ENCODE assay signal across 7 mouse cellular contexts in the genomic region with DNA sequence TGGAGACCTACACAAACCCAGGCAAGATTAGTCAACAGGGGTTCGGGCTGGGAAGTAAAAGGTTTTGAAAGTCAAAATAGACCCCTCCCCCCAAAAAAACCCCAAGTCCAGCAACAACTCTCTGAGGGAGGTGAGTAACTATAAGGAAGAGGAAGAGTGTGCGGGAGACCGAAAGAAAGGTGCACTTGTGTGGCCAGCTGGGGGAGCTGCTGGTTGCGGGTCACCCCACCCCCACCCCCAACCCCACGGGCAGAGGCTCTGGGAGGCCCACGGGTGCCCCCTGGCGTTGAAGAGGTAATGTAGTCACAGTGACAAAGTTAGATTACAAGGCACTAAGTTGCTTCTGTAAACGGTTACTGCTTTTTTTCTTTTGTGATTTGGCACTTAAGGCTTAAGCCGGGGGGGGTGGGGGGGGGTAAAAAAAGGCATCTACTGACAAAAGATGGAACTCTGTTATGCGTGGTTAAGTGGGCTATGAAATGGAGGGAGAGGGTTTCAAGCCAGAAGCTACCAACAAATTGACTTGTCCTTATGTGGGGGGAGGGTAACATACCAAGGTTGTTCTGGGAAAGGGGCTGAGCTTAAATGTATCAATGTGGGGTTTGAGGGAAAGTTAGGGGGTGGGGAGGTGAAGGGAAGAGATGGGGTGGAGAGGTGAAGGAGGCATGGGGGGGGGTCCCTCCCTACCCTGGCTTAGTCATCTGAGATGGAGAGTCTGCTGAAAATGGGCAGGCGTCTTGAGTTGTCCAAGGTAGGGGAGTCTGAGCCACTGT. TPM values are rescaled to one million over a fixed set of nuclear protein-coding genes. Genes with fewer than 3 reads are reported as not detected.
DNase-seq lines count a peak whose midpoint lies in the region; ATAC-seq and TF ChIP-seq lines count a peak whose summit lies in the region.
"Not testable (repeated sequence)": the region's sequence is repeated elsewhere in the genome, so short reads cannot be mapped to it uniquely, and the experiment has no call there.

No protein-coding gene starts in this region.

- H3K9ac ChIP-seq in embryonic facial prominence, embryonic 12.5 days = peak overlapping the region; percentile 100
- peak overlapping the region; percentile 99 for H3K9ac ChIP-seq in heart, embryonic 11.5 days (ENCODE audit: low read depth, low read length)
- H3K9ac ChIP-seq in midbrain, embryonic 15.5 days = 0 out of 2 replicates have a peak overlapping the region, but pooled peaks have one; percentile 61

- peak overlapping the region; percentile 92 for H3K4me2 ChIP-seq in embryonic facial prominence, embryonic 12.5 days (replicated peaks)
- H3K4me2 ChIP-seq in heart, embryonic 11.5 days = peak overlapping the region; percentile 96
- peak overlapping the region; percentile 97 for H3K4me2 ChIP-seq in midbrain, embryonic 15.5 days

- peak overlapping the region; percentile 94 for H3K4me3 ChIP-seq in embryonic facial prominence, embryonic 12.5 days
- peak overlapping the region; percentile 95 for H3K4me3 ChIP-seq in heart, embryonic 11.5 days (ENCODE audit: low read depth, low read length)
- H3K4me3 ChIP-seq in midbrain, embryonic 15.5 days = peak overlapping the region; percentile 48
- H3K4me3 ChIP-seq in spleen, adult 2 months (ENCODE audit: extremely low read depth, insufficient read depth, insufficient read length) = peak overlapping the region; percentile 77

- peak overlapping the region; percentile 98 for H3K27ac ChIP-seq in embryonic facial prominence, embryonic 12.5 days
- peak overlapping the region; percentile 99 for H3K27ac ChIP-seq in heart, embryonic 11.5 days (ENCODE audit: low read depth, low read length)
- peak overlapping the region; percentile 69; the same call in 1 of the 2 replicates for H3K27ac ChIP-seq in midbrain, embryonic 15.5 days
- peak overlapping the region; percentile 70 for H3K27ac ChIP-seq in spleen, adult 2 months (ENCODE audit: insufficient read depth, low read length)

- H3K36me3 ChIP-seq in embryonic facial prominence, embryonic 12.5 days = peaks cover 21% of the 10 kb centered on the region
- H3K36me3 ChIP-seq in heart, embryonic 11.5 days (ENCODE audit: control insufficient read depth, insufficient read depth, low read length) = peaks cover 10% of the 10 kb centered on the region
- H3K36me3 ChIP-seq in midbrain, embryonic 15.5 days (replicated peaks) = not testable (repeated sequence)
- H3K36me3 ChIP-seq in spleen, adult 2 months (ENCODE audit: control insufficient read depth, insufficient read depth, low read length) = peaks cover 34% of the 10 kb centered on the region

- DNase-seq in adrenal gland, adult 8-10 months = peak; percentile 57
- peak; percentile 71 to 81 for DNase-seq in kidney, adult 8-10 months
- DNase-seq in liver = peak; percentile 89
- DNase-seq in spleen, adult 2 months (ENCODE audit: low read depth in 1 of 2, low spot score in 2 of 2) = peak; percentile 77 to 81

- not testable (repeated sequence) for ATAC-seq in embryonic facial prominence, embryonic 12.5 days (ENCODE audit: insufficient number of reproducible peaks, insufficient read depth, low FRiP score, low TSS enrichment); heart, embryonic 11.5 days (replicated peaks; ENCODE audit: insufficient number of reproducible peaks, low FRiP score, low TSS enrichment)
- ATAC-seq in midbrain, embryonic 15.5 days (replicated peaks) = peak; percentile 44

- WGBS in embryonic facial prominence, embryonic 12.5 days = 3% methylated on average over 11 of the region's 11 CpGs
- 16% methylated on average over 11 of the region's 11 CpGs for WGBS in heart, embryonic 11.5 days (ENCODE audit: insufficient replicate concordance)
- under 1% methylated on average over 11 of the region's 11 CpGs for WGBS in midbrain, embryonic 15.5 days
- 10% methylated on average over 11 of the region's 11 CpGs for WGBS in spleen, adult 2 months

- not testable (repeated sequence) for H3K27me3 ChIP-seq in embryonic facial prominence, embryonic 12.5 days; heart, embryonic 11.5 days (ENCODE audit: control insufficient read depth, insufficient read depth, low read length); spleen, adult 2 months (ENCODE audit: control insufficient read depth, insufficient read depth, low read length)
- peaks cover 16% of the 10 kb centered on the region for H3K27me3 ChIP-seq in midbrain, embryonic 15.5 days (replicated peaks)

- TF ChIP-seq CTCF in spleen, adult 2 months (IDR thresholded peaks at IDR 0.05; ENCODE audit: extremely low read depth, insufficient read depth, insufficient read length, insufficient replicate concordance) = peak; percentile 74; the same call in 1 of the 2 replicates

- H3K4me1 ChIP-seq in embryonic facial prominence, embryonic 12.5 days = not testable (repeated sequence)
- H3K4me1 ChIP-seq in heart, embryonic 11.5 days (ENCODE audit: control insufficient read depth, insufficient read depth, low read length) = peaks cover 14% of the 10 kb centered on the region
- peaks cover 23% of the 10 kb centered on the region for H3K4me1 ChIP-seq in midbrain, embryonic 15.5 days
- H3K4me1 ChIP-seq in spleen, adult 2 months (ENCODE audit: control insufficient read depth, insufficient read depth, insufficient read length) = peaks cover 11% of the 10 kb centered on the region

- not testable (repeated sequence) for TF ChIP-seq POLR2A in spleen, adult 2 months (IDR thresholded peaks at IDR 0.05; ENCODE audit: low read depth, low read length)

- H3K9me3 ChIP-seq in embryonic facial prominence, embryonic 12.5 days; heart, embryonic 11.5 days (replicated peaks; ENCODE audit: control insufficient read depth, low read length); midbrain, embryonic 15.5 days: not testable (repeated sequence)

RNA-seq across cellular contexts. Expression of a gene that starts 3.7 kb away (rescaled TPM):
- 100 to 1,000 TPM; 257 to 328 (median 289) TPM for total RNA-seq in adrenal gland, adult 8-10 months (2022)
- polyA plus RNA-seq in embryonic facial prominence, embryonic 12.5 days (2016; fragmentation: Nextera tagmentation; extraction: Ambion mirVana) = 115 and 124 TPM in 2 replicates
- 133 and 144 TPM in 2 replicates for polyA plus RNA-seq in heart, embryonic 11.5 days (2014; fragmentation: Nextera tagmentation; extraction: Ambion mirVana)
- polyA plus RNA-seq in midbrain, embryonic 15.5 days (2015; fragmentation: Nextera tagmentation; extraction: Ambion mirVana) = 37.1 and 41.4 TPM in 2 replicates
- polyA plus RNA-seq in spleen, adult 2 months (2012; rRNA removed) = 251 and 372 TPM in 2 replicates
